Mouse (Mus musculus) CD8-positive naive resting alpha-beta T cell, adult 2 months (primary cell): ENCODE measurements around the gene Clstn2.

ENCODE experiments used
- DNase-seq, 2 experiments: peaks; one replicate each; pipeline ENCODE4 v3.0.0; 2022; ENCODE audit warnings: low read depth in 2 of 2, low spot score in 2 of 2

Gene Clstn2

DNA sequence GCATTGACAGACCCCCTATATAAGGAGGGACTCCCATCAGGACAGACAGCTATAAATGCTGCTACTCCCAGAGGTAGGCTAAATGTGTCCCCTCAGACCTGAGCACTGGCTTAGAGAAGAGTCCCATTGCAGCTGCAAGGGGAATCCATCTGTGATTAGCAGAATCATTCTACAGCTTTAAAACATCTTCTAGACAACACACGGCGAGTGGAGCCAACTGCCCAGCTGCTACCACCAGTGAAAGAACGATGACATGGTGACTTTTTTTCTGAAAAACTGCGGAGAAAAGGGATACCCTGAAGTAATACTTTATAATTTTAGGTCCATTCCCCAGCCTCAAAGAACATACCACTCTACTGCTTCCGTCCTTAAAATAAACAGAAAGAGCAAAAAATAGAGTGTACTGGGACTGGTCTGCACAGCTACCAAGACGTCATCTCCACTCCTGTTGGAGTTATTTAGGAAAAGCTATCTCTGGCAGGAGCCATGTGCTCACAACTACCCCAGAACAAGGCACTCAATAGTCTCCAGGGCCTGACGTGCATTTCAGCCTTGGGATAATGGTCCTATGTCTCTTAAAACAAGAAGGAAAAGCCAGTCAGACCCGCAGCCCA lies 79.1 kb downstream of the Clstn2 start:
- DNase-seq: no peak

DNA sequence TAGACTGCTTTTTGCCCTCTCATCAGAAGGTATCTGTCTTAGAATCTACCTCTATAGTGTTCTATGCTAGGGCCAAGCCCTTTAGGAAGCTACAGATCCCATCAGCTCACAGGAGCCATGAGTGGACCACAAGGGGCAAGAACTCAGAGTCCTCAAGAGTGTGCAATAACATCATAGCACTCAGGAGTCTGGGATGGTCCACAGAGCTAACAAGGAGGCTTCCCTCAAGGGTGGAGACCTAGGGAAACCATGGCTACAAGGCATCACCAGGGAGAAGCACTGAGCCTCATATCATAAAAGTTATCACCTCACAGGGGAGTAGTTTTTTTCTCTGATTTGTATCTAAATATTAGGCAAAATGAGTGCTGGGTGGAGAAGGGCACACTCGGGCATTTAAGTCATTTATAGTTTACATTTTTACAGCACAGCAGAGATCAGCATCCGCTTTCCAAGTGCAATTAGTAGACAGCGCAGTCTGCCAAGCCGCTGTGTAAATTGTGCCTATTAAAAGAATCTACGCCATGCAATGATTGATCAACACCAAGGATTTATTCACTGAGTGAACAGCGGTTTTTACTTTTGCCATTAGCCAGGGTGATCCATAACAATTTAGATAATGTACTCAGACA lies 82.5 kb downstream of the Clstn2 start:
- DNase-seq: no peak

DNA sequence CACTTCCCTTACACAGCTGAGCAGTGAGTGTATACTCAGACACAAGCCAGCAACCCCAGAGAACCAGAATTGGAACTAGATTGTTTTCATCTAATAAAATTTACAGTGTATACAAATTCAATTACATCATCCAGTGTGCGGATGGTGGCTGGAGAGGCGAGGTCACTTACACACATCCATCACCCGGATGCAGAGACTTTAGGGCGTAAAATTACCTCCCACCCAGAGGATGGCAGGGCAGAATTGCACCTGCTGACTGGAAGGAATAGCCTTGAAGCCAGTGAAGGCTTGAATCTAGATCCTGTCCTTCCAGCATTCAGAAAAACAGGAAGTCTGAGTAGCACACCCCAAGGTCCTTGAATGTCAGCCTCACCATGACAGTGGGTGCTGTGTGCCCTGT lies 113.7 kb downstream of the Clstn2 start:
- no peak for DNase-seq

DNA sequence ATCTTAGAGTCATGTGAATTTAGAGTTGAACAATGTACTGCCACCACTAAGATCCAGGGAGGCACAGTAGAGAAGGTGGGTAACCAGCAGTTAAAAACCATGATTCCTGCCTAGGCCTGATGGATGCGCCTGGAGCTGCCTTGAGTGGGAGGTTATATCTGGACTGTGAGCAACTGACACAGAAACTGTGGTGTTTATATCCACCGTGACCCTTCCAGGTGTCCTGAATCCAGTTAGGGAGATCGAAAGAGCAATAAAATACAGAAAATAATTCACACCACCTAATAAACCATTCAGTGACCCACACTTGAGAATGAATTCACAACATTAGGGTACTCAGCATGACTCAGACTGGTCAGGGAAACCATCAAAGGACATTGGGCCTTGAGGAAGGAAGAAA lies 141.6 kb downstream of the Clstn2 start:
- no peak for DNase-seq

- no peak for DNase-seq
Observed at GRCm38 (mm10) chr9:97883336-97883735, 149.6 kb downstream of the Clstn2 start.

DNA sequence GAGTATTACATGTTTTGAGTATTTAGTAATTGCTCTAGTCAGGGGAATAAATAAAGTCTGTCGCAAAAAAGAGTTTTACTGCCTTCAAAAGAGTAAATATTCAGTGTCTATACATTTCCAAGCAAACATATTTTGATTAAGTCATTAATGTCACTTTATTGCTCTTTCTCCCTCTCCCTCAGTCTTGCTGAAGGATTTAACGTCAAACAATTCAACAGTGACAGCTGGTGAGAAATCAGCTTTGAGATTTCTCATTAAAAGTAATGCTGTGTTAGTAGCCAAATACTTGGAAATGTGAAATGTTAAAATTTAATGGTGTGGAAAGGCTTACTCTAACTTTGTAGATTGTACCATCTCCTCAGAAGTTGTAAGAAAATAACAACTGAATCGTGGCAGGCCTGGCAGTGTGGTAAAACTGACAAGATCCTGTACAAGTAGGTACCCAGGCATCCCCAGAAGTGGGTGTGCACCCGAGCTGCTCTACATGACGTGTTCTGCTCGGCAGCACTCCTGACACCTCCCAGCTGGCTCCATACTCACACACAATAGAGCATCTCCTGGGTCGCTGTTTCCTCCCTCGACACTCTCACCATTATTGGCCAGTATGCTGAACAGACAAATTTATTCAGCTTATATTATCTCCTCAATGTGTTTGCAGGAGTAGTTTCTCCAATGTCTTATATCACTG lies 165.8 kb downstream of the Clstn2 start:
- DNase-seq: no peak

DNA sequence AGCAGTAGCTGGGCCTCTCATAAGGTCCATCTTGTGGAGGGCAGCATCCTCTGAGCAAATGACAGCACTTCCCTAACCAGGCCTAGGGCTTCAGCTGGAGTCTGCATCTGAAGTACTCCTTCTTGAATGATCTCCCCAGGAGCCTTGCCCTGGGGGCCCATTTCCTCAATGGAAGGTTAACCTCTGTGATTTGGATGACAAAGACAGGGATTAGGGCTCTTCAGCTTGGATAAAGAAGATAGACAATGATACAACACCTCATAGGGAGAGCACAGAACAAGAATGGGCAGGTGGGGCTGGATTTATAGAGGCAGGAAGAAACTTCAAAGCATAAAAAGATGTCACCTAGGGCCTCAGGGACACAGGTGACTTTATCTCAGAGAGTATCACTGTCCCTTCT lies 180.1 kb downstream of the Clstn2 start:
- DNase-seq: no peak

DNA sequence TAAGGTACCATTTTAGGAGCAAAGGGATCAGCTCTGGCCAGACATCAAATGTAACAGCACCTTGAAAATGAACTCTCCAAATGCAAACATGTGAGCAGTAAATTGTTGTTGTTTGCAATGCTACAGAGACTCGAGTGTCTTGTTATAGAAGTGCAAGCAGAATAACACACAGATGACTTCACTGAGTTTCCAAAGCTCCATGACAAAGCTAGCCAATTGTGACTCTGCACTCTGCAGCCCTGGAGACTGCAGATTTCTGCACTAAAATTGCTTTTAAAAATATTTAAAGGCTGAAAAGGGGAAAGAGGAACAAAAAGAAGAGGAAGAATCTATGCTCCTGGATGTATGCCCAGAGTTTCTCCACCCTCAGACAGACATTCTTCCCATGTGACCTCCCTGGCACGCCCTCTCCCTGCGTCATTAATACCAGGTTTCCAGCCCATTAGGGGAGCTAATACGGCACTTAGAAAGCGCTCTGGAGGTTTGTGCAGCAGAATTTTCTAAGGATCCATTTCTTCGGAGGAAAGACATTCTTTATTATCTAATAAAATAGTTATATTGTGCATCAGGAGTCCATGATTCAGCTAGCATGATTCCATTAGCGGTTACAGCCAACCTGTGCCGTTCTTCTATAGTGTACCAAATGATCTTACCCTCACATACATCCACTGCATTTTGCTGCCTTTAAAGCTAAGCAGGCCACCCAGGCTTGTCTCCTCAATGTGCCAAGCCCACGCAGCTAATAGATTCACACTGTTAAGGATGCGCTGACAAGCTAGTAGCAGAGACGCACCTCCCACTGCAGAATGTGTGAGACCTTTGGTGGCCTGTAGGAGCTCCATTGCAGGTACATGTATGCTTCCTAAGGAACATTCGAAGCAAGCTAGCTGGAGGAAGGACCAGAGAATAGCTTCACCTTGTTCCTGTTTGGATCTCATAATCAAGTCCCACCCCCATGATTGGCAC lies 184.8 kb downstream of the Clstn2 start:
- DNase-seq: no peak

GRCm38 (mm10) chr9:97842054-97842453 lies 190.9 kb downstream of the Clstn2 start:
- no peak for DNase-seq

GRCm38 (mm10) chr9:97831216-97831615 lies 201.8 kb downstream of the Clstn2 start:
- no peak for DNase-seq

GRCm38 (mm10) chr9:97829919-97830318 lies 203.1 kb downstream of the Clstn2 start:
- no peak for DNase-seq

- DNase-seq: no peak
Observed at GRCm38 (mm10) chr9:97827689-97828088, 205.3 kb downstream of the Clstn2 start.

GRCm38 (mm10) chr9:97826077-97826947 lies 206.7 kb downstream of the Clstn2 start:
- DNase-seq: no peak

- no peak for DNase-seq
Observed at GRCm38 (mm10) chr9:97817116-97817515, 215.9 kb downstream of the Clstn2 start.

GRCm38 (mm10) chr9:97816143-97816805 lies 216.7 kb downstream of the Clstn2 start:
- no peak for DNase-seq

DNA sequence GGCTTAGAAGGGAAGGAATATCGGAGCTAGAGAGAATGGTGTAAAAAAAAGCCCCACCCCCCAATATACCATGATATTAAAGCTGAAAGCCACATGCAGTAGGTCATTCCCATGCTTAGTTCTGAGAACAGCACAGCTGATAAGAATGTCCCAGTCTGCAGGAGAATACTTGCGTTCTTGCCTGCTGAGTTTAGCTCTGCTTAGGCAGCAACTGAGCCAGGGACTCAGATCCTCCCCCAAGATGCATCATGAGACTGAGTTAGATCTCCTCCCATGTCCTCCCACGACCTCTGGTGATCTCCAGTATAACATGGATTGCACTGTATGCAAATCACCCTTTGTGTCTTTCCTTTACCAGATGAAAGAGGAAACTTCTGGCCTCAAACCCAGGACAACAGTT lies 219.8 kb downstream of the Clstn2 start:
- DNase-seq: no peak

GRCm38 (mm10) chr9:97807031-97807430 lies 225.9 kb downstream of the Clstn2 start:
- DNase-seq: no peak

DNA sequence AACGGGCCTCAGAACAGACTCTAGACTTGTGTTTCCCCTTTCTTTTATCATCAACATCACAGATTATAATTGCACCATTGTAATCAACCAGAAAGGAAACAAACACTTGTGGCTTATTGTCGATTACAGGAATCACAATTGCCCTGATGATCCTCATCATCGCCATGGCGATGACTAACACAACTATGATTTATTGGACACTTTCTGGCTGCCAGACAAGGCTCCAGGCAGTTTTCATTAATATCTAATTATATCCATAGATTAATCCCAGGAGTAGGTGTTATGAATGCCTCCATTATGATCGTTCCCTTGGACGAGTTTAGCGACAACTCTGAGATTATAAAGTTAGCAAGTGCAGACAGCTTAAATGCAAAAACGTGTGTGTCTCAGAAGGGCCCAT lies 239.3 kb downstream of the Clstn2 start:
- DNase-seq: no peak

DNA sequence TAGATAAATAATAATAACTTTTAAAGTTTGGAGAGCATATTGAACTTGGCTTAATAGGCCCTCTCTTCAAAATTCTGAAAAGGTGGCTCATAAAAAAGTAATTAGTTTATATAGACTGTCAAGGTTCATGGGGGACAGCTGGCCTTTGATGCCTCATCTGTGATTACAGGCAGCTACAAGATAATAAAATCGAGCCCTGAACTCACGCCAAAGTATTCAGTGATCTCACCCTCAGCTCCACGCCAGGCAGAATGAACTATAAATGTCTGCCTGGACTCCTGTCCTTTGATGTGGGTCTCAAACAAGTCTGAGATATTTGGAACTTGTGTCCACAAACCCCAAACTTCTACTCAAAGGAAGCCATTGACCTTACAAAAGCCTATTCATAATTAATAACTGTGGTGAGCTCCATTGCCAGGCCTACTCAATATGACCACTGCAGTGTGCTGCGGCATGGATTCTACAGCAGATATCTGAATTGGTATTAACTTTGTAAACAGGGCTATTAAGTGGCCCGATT lies 244.8 kb downstream of the Clstn2 start:
- DNase-seq: no peak
